Mouse (Mus musculus) cerebellum, postnatal 10 days (tissue): Measurements from ENCODE around the gene Btg1-ps1.
"Not testable (repeated sequence)": the region's sequence is repeated elsewhere in the genome, so short reads cannot be mapped to it uniquely, and the experiment has no call there.

ENCODE experiments used
- DNase-seq, 2 experiments: peaks; one replicate each; pipeline ENCODE4 v3.0.0; 2021; ENCODE audit warnings: mixed read lengths in 2 of 2

The Btg1-ps1 gene

GRCm38 (mm10) chrX:38018597-38018996, at the start of gene Btg1-ps1:
Gene Btg1-ps1, minus strand, starts transcription at chrX:38018815.
- DNase-seq = not testable (repeated sequence)

DNA sequence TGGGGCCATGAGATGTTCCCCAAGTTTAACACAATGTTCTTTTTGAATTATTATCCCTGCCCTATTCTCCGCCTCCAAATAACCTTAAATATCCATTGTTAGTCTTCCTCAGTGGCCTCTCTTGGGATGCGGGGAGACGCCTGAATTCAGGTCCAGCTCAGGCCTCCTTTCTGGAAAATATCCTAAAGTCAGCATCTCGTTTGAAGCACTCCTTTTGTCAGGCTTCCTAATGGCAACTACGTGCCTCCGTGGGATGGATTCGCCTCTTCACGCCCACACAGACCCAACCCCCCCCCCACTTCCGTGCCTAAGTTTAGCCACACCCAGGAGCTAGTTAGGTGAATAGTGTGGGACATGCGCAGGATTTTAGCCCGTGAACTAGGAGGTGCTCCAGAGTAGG, 47.6 kb upstream of the Btg1-ps1 start, which contains the start of gene Rhox10:
Gene Rhox10, plus strand, starts transcription at position 301 of the 400 bp plus-strand sequence.
- DNase-seq = no peak

DNA sequence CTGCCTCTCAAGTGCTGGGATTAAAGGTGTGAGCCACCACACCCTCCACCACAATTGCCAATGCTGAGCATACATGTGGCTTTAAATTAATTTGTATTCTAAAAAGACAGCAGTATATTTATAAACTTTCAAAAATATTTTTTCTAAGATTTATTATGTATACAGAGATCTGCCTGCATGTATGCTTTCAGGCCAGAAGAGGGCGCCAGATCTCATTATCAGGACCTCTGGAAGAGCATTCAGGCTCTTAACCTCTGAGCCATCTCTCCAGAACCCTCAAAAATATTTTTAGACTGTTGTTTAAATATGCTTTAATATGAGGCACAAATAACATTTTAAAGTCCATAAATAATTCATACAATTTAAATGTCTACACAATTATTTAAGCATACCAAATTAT, 42.9 kb upstream of the Btg1-ps1 start:
- DNase-seq = peak; percentile 29 to 31

DNA sequence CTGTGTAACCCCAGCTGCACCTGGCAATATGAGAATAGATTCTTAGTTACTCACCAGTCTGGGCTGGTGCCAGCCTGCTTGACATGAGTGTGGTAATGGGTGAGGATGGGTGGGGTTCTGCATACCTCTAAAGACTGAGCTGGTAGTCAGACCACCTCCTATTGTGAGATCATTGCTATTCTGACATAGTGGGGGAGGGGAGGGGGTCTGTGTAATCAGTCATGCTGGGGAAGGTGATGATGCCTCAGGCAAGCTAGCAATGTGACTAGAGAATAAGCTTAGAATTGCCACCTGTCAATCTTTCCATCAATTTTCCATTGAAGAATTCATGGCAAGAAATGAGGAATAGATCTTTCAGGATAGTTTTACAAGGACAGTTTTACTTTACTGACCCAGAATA, 24.4 kb upstream of the Btg1-ps1 start, which contains the start of gene Btg1-ps2:
Gene Btg1-ps2, minus strand, starts transcription at position 101 of the 400 bp plus-strand sequence.
- not testable (repeated sequence) for DNase-seq

GRCm38 (mm10) chrX:38039666-38040065, 21.1 kb upstream of the Btg1-ps1 start:
- no peak for DNase-seq

- no peak for DNase-seq
Observed at GRCm38 (mm10) chrX:38033841-38034240, 15.2 kb upstream of the Btg1-ps1 start.

GRCm38 (mm10) chrX:38008756-38009155, 9.9 kb downstream of the Btg1-ps1 start:
- peak in 1 of 2 experiments; percentile 1 for DNase-seq
